Mouse (Mus musculus) MEL (cell line): ENCODE data around the gene Gramd1c. TPM values are rescaled to one million over a fixed set of nuclear protein-coding genes. Genes with fewer than 3 reads are reported as not detected.
A peak's percentile ranks its signal among the peaks of the same experiment; 100 is the strongest.

ENCODE experiments used
- DNase-seq: peaks from one replicate; pipeline ENCODE4 v3.0.0; 2011; ENCODE audit warnings: low read depth, low spot score
- H3K27ac ChIP-seq: 2 replicates; pipeline ENCODE4 v1.5.1; 2012; ENCODE audit warnings: low read depth, mild to moderate bottlenecking, control low read depth, low read length, moderate library complexity; ENCODE audit not compliant: control insufficient read depth
- H3K27me3 ChIP-seq, 2 experiments: fragments of 150-350 bp in 1 of 2; sonication (generic) in 1 of 2; 2 replicates each; pipeline ENCODE4 v1.6.1; 2012; ENCODE audit warnings: low read length in 2 of 2, mild to moderate bottlenecking in 2 of 2, improper control_type of control experiment in 1 of 2, moderate library complexity in 1 of 2; ENCODE audit not compliant: insufficient read depth in 2 of 2, control insufficient read depth in 1 of 2
- H3K36me3 ChIP-seq, 2 experiments: 2 replicates each; pipeline ENCODE4 v1.6.1; 2012 to 2014; ENCODE audit warnings: low read length in 2 of 2, improper control_type of control experiment in 1 of 2, inconsistent platforms in 1 of 2, mild to moderate bottlenecking in 1 of 2; ENCODE audit not compliant: insufficient read depth in 2 of 2, control insufficient read depth in 1 of 2
- H3K4me1 ChIP-seq, 2 experiments: fragments of 150-350 bp in 1 of 2; sonication (generic) in 1 of 2; 2 replicates each; pipeline ENCODE4 v1.6.1; 2012; ENCODE audit warnings: low read length in 2 of 2, improper control_type of control experiment in 1 of 2, mild to moderate bottlenecking in 1 of 2; ENCODE audit not compliant: insufficient read depth in 2 of 2, control insufficient read depth in 1 of 2
- H3K4me3 ChIP-seq, 2 experiments: fragments of 150-350 bp in 1 of 2; sonication (generic) in 1 of 2; 2 replicates each; pipeline ENCODE4 v1.5.1; 2012; ENCODE audit warnings: low read depth in 2 of 2, low read length in 2 of 2, mild to moderate bottlenecking in 2 of 2, moderate library complexity in 2 of 2, control low read depth in 1 of 2, improper control_type of control experiment in 1 of 2; ENCODE audit not compliant: control insufficient read depth in 1 of 2, insufficient read depth in 1 of 2
- H3K79me2 ChIP-seq: 2 replicates; pipeline ENCODE4 v1.6.1; 2012; ENCODE audit warnings: mild to moderate bottlenecking, low read length, moderate library complexity; ENCODE audit not compliant: control insufficient read depth, poor library complexity, insufficient read depth
- H3K9ac ChIP-seq: 2 replicates; pipeline ENCODE4 v1.6.1; 2012; ENCODE audit warnings: low read depth, mild to moderate bottlenecking, control low read depth, low read length, moderate library complexity; ENCODE audit not compliant: control insufficient read depth, poor library complexity, severe bottlenecking
- H3K9me3 ChIP-seq: fragments of 150-350 bp; sonication (generic); replicated peaks from 2 replicates; pipeline ENCODE4 v1.6.1; 2012; ENCODE audit warnings: mild to moderate bottlenecking, low read length, improper control_type of control experiment, moderate library complexity; ENCODE audit not compliant: insufficient read depth
- BHLHE40 ChIP-seq: IDR thresholded peaks from 2 replicates; pipeline ENCODE4 v1.6.1; 2012; ENCODE audit warnings: low read depth, mild to moderate bottlenecking, inconsistent platforms, low read length, improper control_type of control experiment, borderline replicate concordance
- CHD1 ChIP-seq: IDR thresholded peaks from 2 replicates; pipeline ENCODE4 v1.6.1; 2012; ENCODE audit warnings: low read depth, mild to moderate bottlenecking, inconsistent platforms, low read length, improper control_type of control experiment
- CHD2 ChIP-seq: IDR thresholded peaks from 2 replicates; pipeline ENCODE4 v1.6.1; 2011; ENCODE audit warnings: low read length, improper control_type of control experiment
- CTCF ChIP-seq, 3 experiments: IDR thresholded peaks in 2 of 3; conservative IDR thresholded peaks in 1 of 3; 2 replicates each; pipeline ENCODE4 v1.5.1; 2011 to 2012; ENCODE audit warnings: low read length in 3 of 3, low read depth in 2 of 3, mild to moderate bottlenecking in 2 of 3, improper control_type of control experiment in 1 of 3, inconsistent platforms in 1 of 3, mixed read lengths in 1 of 3, moderate library complexity in 1 of 3; ENCODE audit not compliant: control insufficient read depth in 1 of 3, insufficient read depth in 1 of 3, poor library complexity in 1 of 3, severe bottlenecking in 1 of 3
- E2F4 ChIP-seq: IDR thresholded peaks from 2 replicates; pipeline ENCODE4 v1.6.1; 2011; ENCODE audit warnings: low read depth, low read length, improper control_type of control experiment, borderline replicate concordance
- GABPA ChIP-seq: IDR thresholded peaks from 2 replicates; pipeline ENCODE4 v1.6.1; 2012; ENCODE audit warnings: low read depth, mild to moderate bottlenecking, inconsistent platforms, low read length, improper control_type of control experiment, moderate library complexity
- GATA1 ChIP-seq: IDR thresholded peaks from 2 replicates; pipeline ENCODE4 v1.6.1; 2011; ENCODE audit warnings: low read depth, low read length, improper control_type of control experiment
- KAT2A ChIP-seq: conservative IDR thresholded peaks from 2 replicates; pipeline ENCODE4 v1.6.1; 2012; ENCODE audit warnings: low read depth, low read length, improper control_type of control experiment, inconsistent platforms
- MAFK ChIP-seq: IDR thresholded peaks from 2 replicates; pipeline ENCODE4 v1.6.1; 2011; ENCODE audit warnings: low read depth, mild to moderate bottlenecking, low read length, improper control_type of control experiment, borderline replicate concordance
- MEF2A ChIP-seq: IDR thresholded peaks from 2 replicates; pipeline ENCODE4 v1.6.1; 2014; ENCODE audit warnings: low read depth, mild to moderate bottlenecking, inconsistent platforms, low read length, improper control_type of control experiment; ENCODE audit not compliant: poor library complexity, insufficient replicate concordance, severe bottlenecking; ENCODE audit errors: extremely low read depth
- MXI1 ChIP-seq: IDR thresholded peaks from 2 replicates; pipeline ENCODE4 v1.6.1; 2011; ENCODE audit warnings: mild to moderate bottlenecking, low read depth, low read length, improper control_type of control experiment
- MYC ChIP-seq: IDR thresholded peaks from 2 replicates; pipeline ENCODE4 v1.6.1; 2011; ENCODE audit warnings: low read depth, mild to moderate bottlenecking, low read length, improper control_type of control experiment, moderate library complexity
- POLR2AphosphoS2 ChIP-seq: IDR thresholded peaks from 2 replicates; pipeline ENCODE4 v1.6.1; 2011; ENCODE audit warnings: low read length, improper control_type of control experiment
- RAD21 ChIP-seq: IDR thresholded peaks from 2 replicates; pipeline ENCODE4 v1.6.1; 2011; ENCODE audit warnings: mild to moderate bottlenecking, low read depth, low read length, improper control_type of control experiment
- RCOR1 ChIP-seq: IDR thresholded peaks from 2 replicates; pipeline ENCODE4 v1.6.1; 2012; ENCODE audit warnings: low read depth, mild to moderate bottlenecking, inconsistent platforms, low read length, improper control_type of control experiment
- SIN3A ChIP-seq: IDR thresholded peaks from 2 replicates; pipeline ENCODE4 v1.6.1; 2012; ENCODE audit warnings: low read length, improper control_type of control experiment, inconsistent platforms
- SMC3 ChIP-seq: IDR thresholded peaks from 2 replicates; pipeline ENCODE4 v1.6.1; 2011; ENCODE audit warnings: low read depth, low read length, improper control_type of control experiment
- TCF12 ChIP-seq: IDR thresholded peaks from 2 replicates; pipeline ENCODE4 v1.6.1; 2014; ENCODE audit warnings: low read depth, mild to moderate bottlenecking, inconsistent platforms, low read length, improper control_type of control experiment, moderate library complexity
- UBTF ChIP-seq: IDR thresholded peaks from 2 replicates; pipeline ENCODE4 v1.6.1; 2012; ENCODE audit warnings: low read depth, mild to moderate bottlenecking, inconsistent platforms, low read length, improper control_type of control experiment, moderate library complexity, borderline replicate concordance; ENCODE audit not compliant: insufficient read depth
- USF1 ChIP-seq: IDR thresholded peaks from 2 replicates; pipeline ENCODE4 v1.6.1; 2014; ENCODE audit warnings: low read depth, mild to moderate bottlenecking, inconsistent platforms, low read length, improper control_type of control experiment, moderate library complexity
- ZKSCAN1 ChIP-seq: IDR thresholded peaks from 2 replicates; pipeline ENCODE4 v1.6.1; 2012; ENCODE audit warnings: low read depth, mild to moderate bottlenecking, inconsistent platforms, low read length, improper control_type of control experiment, moderate library complexity
- ZNF384 ChIP-seq: IDR thresholded peaks from 2 replicates; pipeline ENCODE4 v1.6.1; 2012; ENCODE audit warnings: low read depth, mild to moderate bottlenecking, inconsistent platforms, low read length, improper control_type of control experiment
- polyA plus RNA-seq, 2 experiments: library from polyadenylated mRNA; stranded (reverse) in 1 of 2; unstranded in 1 of 2; fragments of >175 nt in 1 of 2; fragments of >200 nt in 1 of 2; gene quantifications; 2 replicates each; pipeline versions ENCODE4 v1.2.1 to v1.2.4; 2012; ENCODE audit warnings: low replicate concordance in 2 of 2, low read depth in 1 of 2; ENCODE audit not compliant: insufficient read length in 2 of 2, insufficient read depth in 1 of 2, missing spikeins in 1 of 2
- total RNA-seq: library from RNA; depleted of rRNA; stranded (reverse); fragments of 300-350 nt; gene quantifications from 2 replicates; pipeline ENCODE4 v1.2.3, GENCODE M21; 2012

Gramd1c gene
- total and polyA plus RNA-seq, 3 experiments: 1.5 to 2.7 TPM; not detected in 1

DNA sequence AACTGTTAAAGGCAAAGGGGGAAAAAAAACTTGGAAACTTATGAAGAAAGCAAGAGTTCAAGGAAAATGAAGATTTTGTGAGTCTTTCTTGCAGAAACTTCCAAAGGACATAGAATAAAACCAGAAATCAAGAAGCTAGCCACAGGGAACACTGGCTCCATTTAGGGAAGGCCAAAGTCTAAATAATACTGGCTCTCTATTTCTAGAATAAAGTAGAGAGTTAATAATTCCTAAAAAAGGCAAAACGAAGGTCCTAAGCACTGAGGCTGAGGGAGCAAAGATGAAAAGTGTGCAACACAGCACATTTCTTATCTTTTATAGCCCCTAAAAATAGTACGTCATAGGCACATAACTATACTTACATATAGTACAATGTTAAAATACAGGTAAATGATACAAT, 42.1 kb upstream of the Gramd1c start:
- DNase-seq: no peak
- H3K4me3 ChIP-seq: no peak overlapping the region
- H3K9ac ChIP-seq: no peak overlapping the region
- no peaks in the 10 kb centered on the region for H3K27me3 ChIP-seq
- H3K4me1 ChIP-seq: no peaks in the 10 kb centered on the region
- H3K9me3 ChIP-seq: no peaks in the 10 kb centered on the region
- TF ChIP-seq MAFK (no peak), POLR2AphosphoS2 (no peak), MYC (no peak), E2F4 (no peak), CTCF (IDR thresholded peaks at IDR 0.05 in 2 of 3, conservative IDR thresholded peaks at IDR 0.05 in 1 of 3; ENCODE audit: control insufficient read depth in 1 of 3, insufficient read depth in 1 of 3, low read depth in 2 of 3, low read length in 3 of 3, poor library complexity in 1 of 3, severe bottlenecking in 1 of 3) (no peak), UBTF (no peak), MEF2A (no peak), BHLHE40 (no peak), TCF12 (no peak), KAT2A (no peak), USF1 (no peak), RCOR1 (no peak), ZKSCAN1 (no peak), ZNF384 (no peak), SIN3A (no peak), MXI1 (no peak), CHD2 (no peak), GATA1 (no peak)
- H3K27ac ChIP-seq: no peak overlapping the region
- H3K79me2 ChIP-seq: no peaks in the 10 kb centered on the region
- H3K36me3 ChIP-seq: peaks cover 0 to 5% of the 10 kb centered on the region in 2 experiments; a peak in 2 of 4 replicates

DNA sequence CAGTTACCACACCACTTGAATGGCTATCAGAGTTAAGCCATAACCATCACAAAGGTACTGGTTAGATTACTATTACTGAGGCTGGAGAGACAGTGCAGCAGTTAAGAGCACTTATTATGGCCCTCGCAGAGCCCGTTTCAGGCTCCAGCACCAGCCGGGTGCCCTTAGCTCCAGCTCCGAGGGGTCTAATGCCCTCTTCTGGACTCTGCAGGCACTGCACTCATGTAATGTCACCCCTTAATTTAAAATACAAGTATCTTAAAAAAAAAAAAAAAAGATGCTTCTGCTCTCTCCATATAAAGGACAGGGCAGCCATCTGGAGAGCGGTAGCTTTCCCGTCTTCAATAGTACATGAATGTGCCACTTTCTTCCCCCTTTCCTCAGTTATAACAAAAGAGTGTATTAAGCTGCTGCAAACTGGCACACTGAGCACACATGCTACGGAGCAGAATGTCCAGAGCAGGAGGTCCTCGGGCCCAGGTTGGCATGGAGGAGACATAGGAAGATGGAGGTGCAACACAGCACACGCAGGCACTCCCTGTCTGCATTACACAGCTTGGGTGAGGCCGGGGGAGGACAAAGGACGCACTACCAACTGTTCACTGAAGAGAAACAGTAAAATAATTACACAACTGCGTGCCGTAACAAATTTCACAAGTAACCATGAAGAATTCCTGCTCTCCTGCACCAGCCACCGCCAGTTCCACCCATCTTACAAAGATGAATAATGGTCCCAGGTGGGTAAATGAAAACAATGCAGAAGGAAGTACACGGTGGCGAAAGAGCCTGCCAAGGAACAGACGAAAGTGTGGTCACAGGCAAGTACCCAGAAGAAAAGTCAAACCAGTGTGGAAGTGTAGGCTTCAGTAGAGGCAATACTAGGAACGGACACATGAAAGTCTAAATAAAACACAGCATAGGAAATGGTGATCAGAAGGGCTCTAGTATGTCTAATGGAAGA, 40.9 kb upstream of the Gramd1c start:
- Histone ChIP-seq H3K79me2 (no peaks in the 10 kb centered on the region), H3K4me1 (no peaks in the 10 kb centered on the region), H3K36me3 (peaks cover 0 to 7% of the 10 kb centered on the region in 2 experiments; a peak in 2 of 4 replicates), H3K27me3 (no peaks in the 10 kb centered on the region), H3K27ac (no peak overlapping the region), H3K9me3 (no peaks in the 10 kb centered on the region), H3K9ac (no peak overlapping the region), H3K4me3 (no peak overlapping the region)
- DNase-seq: peak; percentile 51
- TF ChIP-seq CHD1 (no peak), RAD21 (no peak), GABPA (no peak), SMC3 (0 out of 2 replicates have a peak, but pooled peaks have one; percentile 16), CTCF (IDR thresholded peaks at IDR 0.05 in 2 of 3, conservative IDR thresholded peaks at IDR 0.05 in 1 of 3; ENCODE audit: control insufficient read depth in 1 of 3, insufficient read depth in 1 of 3, low read depth in 2 of 3, low read length in 3 of 3, poor library complexity in 1 of 3, severe bottlenecking in 1 of 3) (peak in 2 of 3 experiments; percentile 32 to 47), ZNF384 (peak; percentile 70)
